ENCODE assay signal across 8 mouse cellular contexts in genomic region chrX:105120275-105121226, GRCm38 (mm10). TPM values are rescaled to one million over a fixed set of nuclear protein-coding genes. Genes with fewer than 3 reads are reported as not detected.
A peak's percentile ranks its signal among the peaks of the same experiment; 100 is the strongest.
DNase-seq lines count a peak whose midpoint lies in the region; ATAC-seq and TF ChIP-seq lines count a peak whose summit lies in the region.

Gene Magee1 (plus strand): TSS chrX:105120378.

- peak within 1 kb of the TSS; percentile 50 for H3ac ChIP-seq in myocyte (ENCODE audit: control insufficient read depth, insufficient read length)

- DNase-seq in CD4-positive helper T cell, adult 2 months (ENCODE audit: low read depth, low spot score): peak; percentile 75
- DNase-seq in kidney, postnatal 10 days: peak; percentile 77
- DNase-seq in liver, embryonic 11.5 days (ENCODE audit: low spot score): peak; percentile 59
- DNase-seq in splenic B cell, adult 2 months (ENCODE audit: low read depth, low spot score): peak; percentile 63

- peak within 1 kb of the TSS; percentile 86 for H3K4me2 ChIP-seq in heart, embryonic 13.5 days
- peak within 1 kb of the TSS; percentile 88 for H3K4me2 ChIP-seq in liver, embryonic 11.5 days
- H3K4me2 ChIP-seq in myocyte (ENCODE audit: low read depth): peak within 1 kb of the TSS; percentile 66

- H3K4me1 ChIP-seq in brown adipose tissue, adult 24 weeks (ENCODE audit: control insufficient read depth, insufficient read depth, insufficient read length, low read length): no peaks in the 10 kb centered on the region
- H3K4me1 ChIP-seq in heart, embryonic 13.5 days: no peaks in the 10 kb centered on the region
- H3K4me1 ChIP-seq in liver, embryonic 11.5 days (replicated peaks; ENCODE audit: control insufficient read depth, insufficient read depth, low read length): no peaks in the 10 kb centered on the region

- H3K9me3 ChIP-seq in heart, embryonic 13.5 days: no peaks in the 10 kb centered on the region
- H3K9me3 ChIP-seq in liver, embryonic 11.5 days (ENCODE audit: control insufficient read depth, low read length): no peaks in the 10 kb centered on the region

- H3K36me3 ChIP-seq in heart, embryonic 13.5 days: no peaks in the 10 kb centered on the region; the same call in 1 of the 2 replicates
- no peaks in the 10 kb centered on the region for H3K36me3 ChIP-seq in liver, embryonic 11.5 days (ENCODE audit: control insufficient read depth, insufficient read depth, low read length)
- no peaks in the 10 kb centered on the region for H3K36me3 ChIP-seq in myocyte (ENCODE audit: control insufficient read depth, insufficient read depth)
- no peaks in the 10 kb centered on the region for H3K36me3 ChIP-seq in splenic B cell, adult 2 months (ENCODE audit: control insufficient read depth, insufficient read depth, low read length, poor library complexity, severe bottlenecking)

- H3K79me2 ChIP-seq in myocyte (ENCODE audit: control insufficient read depth, insufficient read depth): no peaks in the 10 kb centered on the region

- peak within 1 kb of the TSS; percentile 74 for H3K4me3 ChIP-seq in brown adipose tissue, adult 24 weeks (ENCODE audit: insufficient read depth, low read depth, low read length)
- H3K4me3 ChIP-seq in heart, embryonic 13.5 days: peak within 1 kb of the TSS; percentile 69
- H3K4me3 ChIP-seq in liver, embryonic 11.5 days (ENCODE audit: low read depth, low read length): peak within 1 kb of the TSS; percentile 56
- peak within 1 kb of the TSS; percentile 29 for H3K4me3 ChIP-seq in myocyte

- TF ChIP-seq POLR2A in myocyte (IDR thresholded peaks at IDR 0.05; ENCODE audit: insufficient read length, low read depth): peak; percentile 33

- ATAC-seq in erythroid progenitor cell, adult 5-6 weeks (replicated peaks; ENCODE audit: low FRiP score, poor library complexity, severe bottlenecking): peak; percentile 79
- ATAC-seq in heart, embryonic 13.5 days (ENCODE audit: extremely low read depth, insufficient number of reproducible peaks, low FRiP score, low TSS enrichment): peak; percentile 37; the same call in 1 of the 2 replicates
- ATAC-seq in liver, embryonic 11.5 days (replicated peaks; ENCODE audit: low FRiP score): peak; percentile 73

- H3K27me3 ChIP-seq in heart, embryonic 13.5 days (replicated peaks): peaks cover 64% of the 10 kb centered on the region
- peaks cover 31% of the 10 kb centered on the region for H3K27me3 ChIP-seq in liver, embryonic 11.5 days (replicated peaks; ENCODE audit: control insufficient read depth, insufficient read depth, low read length)
- no peaks in the 10 kb centered on the region for H3K27me3 ChIP-seq in myocyte (ENCODE audit: control insufficient read depth, insufficient read depth, insufficient read length)
- H3K27me3 ChIP-seq in splenic B cell, adult 2 months (ENCODE audit: control insufficient read depth, insufficient read depth, low read length, poor library complexity, severe bottlenecking): no peaks in the 10 kb centered on the region

- no peak within 1 kb of the TSS for H3K27ac ChIP-seq in brown adipose tissue, adult 24 weeks (replicated peaks; ENCODE audit: low read depth, low read length)
- H3K27ac ChIP-seq in heart, embryonic 13.5 days (replicated peaks): peak within 1 kb of the TSS; percentile 36; the same call in 1 of the 2 replicates
- H3K27ac ChIP-seq in liver, embryonic 11.5 days (ENCODE audit: low read depth, low read length): no peak within 1 kb of the TSS

- peak within 1 kb of the TSS; percentile 82 for H3K9ac ChIP-seq in heart, embryonic 13.5 days
- H3K9ac ChIP-seq in liver, embryonic 11.5 days (ENCODE audit: low read depth, low read length): peak within 1 kb of the TSS; percentile 53; the same call in 1 of the 2 replicates

- 8% methylated on average over 64 of the region's 65 CpGs for WGBS in heart, embryonic 13.5 days
- WGBS in liver, embryonic 11.5 days: 11% methylated on average over 62 of the region's 65 CpGs

TF ChIP-seq in myocyte, 11 proteins besides CTCF, POLR2A, EP300 and RAD21:
- TF ChIP-seq SRF (IDR thresholded peaks at IDR 0.05; ENCODE audit: control insufficient read depth, insufficient read length, low read depth): no peak
- TF ChIP-seq POLR2AphosphoS2 (IDR thresholded peaks at IDR 0.05; ENCODE audit: insufficient read length, low read depth): no peak

RNA-seq across cellular contexts. Expression of gene Magee1, which starts in this region (rescaled TPM):
- polyA plus RNA-seq in brown adipose tissue, adult 24 weeks (2012; ENCODE audit: insufficient read depth, insufficient read length, missing spikeins): 2.3 and 3.6 TPM in 2 replicates
- total RNA-seq in erythroid progenitor cell, adult 5-6 weeks (2015; ENCODE audit: low replicate concordance): 0.42 TPM in 1 of 2 replicates, not detected in the other
- total RNA-seq in erythroid progenitor cell, adult 5-6 weeks (2017; ENCODE audit: low replicate concordance): 0.77 TPM in 1 of 2 replicates, not detected in the other
- 12.5 and 14.2 TPM in 2 replicates for polyA plus RNA-seq in heart, embryonic 13.5 days (2015; fragmentation: Nextera tagmentation; extraction: Ambion mirVana)
- 5.5 and 6.3 TPM in 2 replicates for polyA plus RNA-seq in liver, embryonic 11.5 days (2014; fragmentation: Nextera tagmentation; extraction: Ambion mirVana)
- 3.1 TPM for polyA plus RNA-seq in myocyte (2012; fragmentation: generic; extraction: Trizol)

Comparison
In these comparisons a context has a peak if more than half of its experiments do, and no peak if none do; other contexts are left out.
1. Peak in ATAC-seq in erythroid progenitor cell, adult 5-6 weeks; RNA of the gene not detected or under 1 TPM.